Mouse (Mus musculus): Measurements from ENCODE around the gene Tmem132b. TPM values are rescaled to one million over a fixed set of nuclear protein-coding genes. Genes with fewer than 3 reads are reported as not detected.
A peak's percentile ranks its signal among the peaks of the same experiment; 100 is the strongest.
"Not testable (repeated sequence)": the region's sequence is repeated elsewhere in the genome, so short reads cannot be mapped to it uniquely, and the experiment has no call there.

The Tmem132b gene
- polyA plus RNA-seq (2015; fragmentation: Nextera tagmentation; extraction: Ambion mirVana) = 0.01 TPM in 1 of 2 replicates, not detected in the other

DNA sequence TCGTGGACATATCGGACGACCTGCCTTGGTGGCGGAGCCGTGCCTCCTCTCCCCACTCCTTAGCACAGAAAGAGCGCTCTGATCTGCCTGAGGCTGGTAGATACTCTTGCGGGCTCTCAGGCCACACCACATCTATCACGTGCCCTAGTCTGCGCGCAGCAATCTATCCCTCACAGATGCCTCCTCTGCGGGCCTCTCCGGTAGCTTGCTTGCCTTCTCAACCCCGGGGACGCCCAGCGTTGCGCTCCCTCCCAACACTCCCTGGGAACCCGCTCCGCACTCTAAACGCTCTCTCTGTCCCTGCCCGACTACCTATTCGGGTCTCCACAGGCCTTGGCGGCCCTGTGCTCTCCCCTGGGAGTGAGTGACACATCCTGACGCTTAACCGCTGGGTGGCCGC, at the start of gene Tmem132b:
Gene Tmem132b, plus strand, starts transcription at position 141 of the 400 bp plus-strand sequence.
- peaks cover 19% of the 10 kb centered on the region for H3K4me1 ChIP-seq (replicated peaks)
- peaks cover 84% of the 10 kb centered on the region for H3K27me3 ChIP-seq
- H3K4me3 ChIP-seq = peak within 1 kb of the TSS; percentile 53
- no peaks in the 10 kb centered on the region for H3K9me3 ChIP-seq (replicated peaks)
- H3K36me3 ChIP-seq = no peaks in the 10 kb centered on the region
- no peak within 1 kb of the TSS for H3K27ac ChIP-seq
- peak within 1 kb of the TSS; percentile 92 for H3K4me2 ChIP-seq
- WGBS = 2% methylated on average over 25 of the region's 25 CpGs
- H3K9ac ChIP-seq = 0 out of 2 replicates have a peak within 1 kb of the TSS, but pooled peaks have one; percentile 14
- peak; percentile 25; the same call in 1 of the 2 replicates for ATAC-seq (replicated peaks; ENCODE audit: insufficient number of reproducible peaks, insufficient read depth, low FRiP score, low read depth)

GRCm38 (mm10) chr5:125482474-125482873, 49.1 kb upstream of the Tmem132b start:
- WGBS = 92% methylated on average over 7 of the region's 7 CpGs
- Histone ChIP-seq H3K27ac (no peak overlapping the region), H3K27me3 (no peaks in the 10 kb centered on the region), H3K4me1 (replicated peaks) (no peaks in the 10 kb centered on the region), H3K9me3 (replicated peaks) (no peaks in the 10 kb centered on the region), H3K4me2 (no peak overlapping the region), H3K9ac (no peak overlapping the region), H3K4me3 (no peak overlapping the region), H3K36me3 (peaks cover 7% of the 10 kb centered on the region; the same call in 1 of the 2 replicates)
- ATAC-seq (replicated peaks; ENCODE audit: insufficient number of reproducible peaks, insufficient read depth, low FRiP score, low read depth) = no peak

DNA sequence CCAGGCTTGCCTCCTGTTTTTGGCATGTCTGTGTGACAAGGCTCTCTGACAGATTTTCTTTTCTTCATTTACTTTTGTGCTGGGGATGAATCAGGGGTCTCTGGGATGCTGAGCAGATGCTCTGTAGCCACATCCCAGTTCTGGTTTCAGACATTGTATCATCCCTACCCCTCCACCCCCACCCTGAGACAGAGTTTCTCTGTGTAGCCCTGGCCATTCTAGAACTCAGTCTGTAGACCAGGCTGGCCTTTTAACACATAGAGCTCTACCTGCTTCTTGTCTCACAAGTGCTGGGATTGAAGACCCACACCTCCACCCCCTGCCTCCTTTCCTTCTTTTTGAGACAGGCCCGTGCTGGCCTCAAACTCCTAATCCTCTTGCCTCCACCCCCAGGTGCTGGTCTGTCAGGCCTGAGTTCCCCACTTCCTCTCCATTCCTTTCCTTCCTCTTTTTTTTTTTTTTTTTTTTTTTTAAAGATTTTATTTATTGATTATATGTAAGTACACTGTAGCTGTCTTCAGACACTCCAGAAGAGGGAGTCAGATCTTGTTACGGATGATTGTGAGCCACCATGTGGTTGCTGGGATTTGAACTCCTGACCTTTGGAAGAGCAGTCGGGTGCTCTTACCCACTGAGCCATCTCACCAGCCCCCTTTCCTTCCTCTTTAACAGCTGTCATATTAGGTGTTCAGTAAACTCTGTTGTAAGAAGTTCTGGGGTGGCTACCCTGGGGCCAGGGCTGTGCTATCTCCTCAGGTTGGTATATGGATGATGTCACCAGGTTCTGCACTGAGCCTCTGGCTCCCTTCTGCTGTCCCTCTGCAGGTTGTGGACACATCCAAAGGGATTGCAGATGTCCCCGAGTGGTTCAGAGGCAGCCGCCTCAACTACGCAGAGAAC, 47.6 kb upstream of the Tmem132b start:
- Histone ChIP-seq H3K4me1 (replicated peaks) (peaks cover 7% of the 10 kb centered on the region; the same call in 1 of the 2 replicates), H3K9ac (no peak overlapping the region), H3K9me3 (replicated peaks) (no peaks in the 10 kb centered on the region), H3K27me3 (no peaks in the 10 kb centered on the region), H3K4me2 (no peak overlapping the region), H3K36me3 (peaks cover 7% of the 10 kb centered on the region; the same call in 1 of the 2 replicates), H3K4me3 (no peak overlapping the region), H3K27ac (no peak overlapping the region)
- no peak for ATAC-seq (replicated peaks; ENCODE audit: insufficient number of reproducible peaks, insufficient read depth, low FRiP score, low read depth)
- 81% methylated on average over 6 of the region's 6 CpGs for WGBS

GRCm38 (mm10) chr5:125485031-125485778, 46.4 kb upstream of the Tmem132b start:
- H3K4me3 ChIP-seq = no peak overlapping the region
- H3K9me3 ChIP-seq (replicated peaks) = no peaks in the 10 kb centered on the region
- no peak overlapping the region for H3K27ac ChIP-seq
- no peak overlapping the region for H3K9ac ChIP-seq
- peaks cover 7% of the 10 kb centered on the region; the same call in 1 of the 2 replicates for H3K4me1 ChIP-seq (replicated peaks)
- no peak overlapping the region for H3K4me2 ChIP-seq
- 82% methylated on average over 4 of the region's 4 CpGs for WGBS
- no peaks in the 10 kb centered on the region for H3K27me3 ChIP-seq
- peaks cover 10% of the 10 kb centered on the region; the same call in 1 of the 2 replicates for H3K36me3 ChIP-seq
- ATAC-seq (replicated peaks; ENCODE audit: insufficient number of reproducible peaks, insufficient read depth, low FRiP score, low read depth) = no peak

GRCm38 (mm10) chr5:125486088-125486487, 45.5 kb upstream of the Tmem132b start:
- no peak overlapping the region for H3K9ac ChIP-seq
- H3K4me1 ChIP-seq (replicated peaks) = peaks cover 7% of the 10 kb centered on the region; the same call in 1 of the 2 replicates
- ATAC-seq (replicated peaks; ENCODE audit: insufficient number of reproducible peaks, insufficient read depth, low FRiP score, low read depth) = no peak
- H3K4me2 ChIP-seq = no peak overlapping the region
- H3K36me3 ChIP-seq = peaks cover 10% of the 10 kb centered on the region; the same call in 1 of the 2 replicates
- H3K4me3 ChIP-seq = no peak overlapping the region
- H3K27me3 ChIP-seq = no peaks in the 10 kb centered on the region
- H3K9me3 ChIP-seq (replicated peaks) = no peaks in the 10 kb centered on the region
- 67% methylated on average over 1 of the region's 1 CpGs for WGBS
- H3K27ac ChIP-seq = no peak overlapping the region

- no peaks in the 10 kb centered on the region for H3K9me3 ChIP-seq (replicated peaks)
- peaks cover 7% of the 10 kb centered on the region; the same call in 1 of the 2 replicates for H3K4me1 ChIP-seq (replicated peaks)
- no peak overlapping the region for H3K9ac ChIP-seq
- 63% methylated on average over 10 of the region's 11 CpGs for WGBS
- ATAC-seq (replicated peaks; ENCODE audit: insufficient number of reproducible peaks, insufficient read depth, low FRiP score, low read depth) = no peak
- no peak overlapping the region for H3K4me3 ChIP-seq
- H3K4me2 ChIP-seq = no peak overlapping the region
- H3K27me3 ChIP-seq = no peaks in the 10 kb centered on the region
- peaks cover 10% of the 10 kb centered on the region; the same call in 1 of the 2 replicates for H3K36me3 ChIP-seq
- no peak overlapping the region for H3K27ac ChIP-seq
Observed at GRCm38 (mm10) chr5:125487375-125488115, 44.0 kb upstream of the Tmem132b start.

DNA sequence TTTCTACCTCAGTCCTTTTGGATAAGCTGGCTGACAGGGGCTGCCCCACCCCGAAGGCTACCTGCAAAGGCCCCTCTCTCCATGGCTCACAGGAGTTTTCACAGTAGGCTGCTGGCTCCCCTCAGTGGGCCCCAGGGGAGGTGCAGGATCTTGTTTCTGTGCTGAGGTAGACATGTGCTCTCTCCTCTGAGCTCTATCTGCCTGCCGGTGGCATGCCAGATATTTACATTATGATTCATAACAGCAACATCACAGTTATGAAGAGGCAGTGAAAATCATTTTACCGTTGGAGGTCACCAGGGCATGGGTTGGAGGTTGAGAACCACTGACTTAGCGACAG, 43.5 kb upstream of the Tmem132b start:
- H3K27me3 ChIP-seq = no peaks in the 10 kb centered on the region
- no peak; the same call in 1 of the 2 replicates for ATAC-seq (replicated peaks; ENCODE audit: insufficient number of reproducible peaks, insufficient read depth, low FRiP score, low read depth)
- WGBS = 38% methylated on average over 4 of the region's 4 CpGs
- H3K36me3 ChIP-seq = peaks cover 5% of the 10 kb centered on the region; the same call in 1 of the 2 replicates
- H3K4me2 ChIP-seq = no peak overlapping the region
- no peaks in the 10 kb centered on the region for H3K9me3 ChIP-seq (replicated peaks)
- no peak overlapping the region for H3K27ac ChIP-seq
- no peak overlapping the region for H3K9ac ChIP-seq
- H3K4me1 ChIP-seq (replicated peaks) = peaks cover 7% of the 10 kb centered on the region; the same call in 1 of the 2 replicates
- H3K4me3 ChIP-seq = no peak overlapping the region

DNA sequence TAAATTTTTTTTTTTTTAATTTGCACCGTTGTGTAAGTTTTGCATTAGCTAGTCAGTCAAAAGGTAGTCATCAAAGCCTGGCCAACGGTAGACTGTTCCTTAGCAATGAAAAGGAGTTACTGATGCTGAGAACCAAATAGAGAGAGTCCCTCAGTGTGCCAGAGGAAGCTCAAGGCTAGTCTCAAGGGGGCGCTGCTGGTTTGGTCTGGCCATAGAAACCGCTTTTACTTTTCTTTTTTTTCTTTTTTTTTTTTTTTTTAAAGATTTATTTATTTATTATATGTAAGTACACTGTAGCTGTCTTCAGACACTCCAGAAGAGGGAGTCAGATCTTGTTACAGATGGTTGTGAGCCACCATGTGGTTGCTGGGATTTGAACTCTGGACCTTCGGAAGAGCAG, 42.6 kb upstream of the Tmem132b start:
- H3K4me3 ChIP-seq; H3K9ac ChIP-seq; H3K27me3 ChIP-seq; H3K36me3 ChIP-seq; H3K27ac ChIP-seq; H3K4me1 ChIP-seq (replicated peaks); ATAC-seq (replicated peaks; ENCODE audit: insufficient number of reproducible peaks, insufficient read depth, low FRiP score, low read depth); H3K4me2 ChIP-seq; H3K9me3 ChIP-seq (replicated peaks): not testable (repeated sequence)
- WGBS = 90% methylated on average over 5 of the region's 5 CpGs

GRCm38 (mm10) chr5:125491107-125491506, 40.5 kb upstream of the Tmem132b start:
- Histone ChIP-seq H3K4me3 (no peak overlapping the region), H3K36me3 (peaks cover 3% of the 10 kb centered on the region; the same call in 1 of the 2 replicates), H3K9ac (no peak overlapping the region), H3K9me3 (replicated peaks) (no peaks in the 10 kb centered on the region), H3K4me1 (replicated peaks) (peaks cover 7% of the 10 kb centered on the region; the same call in 1 of the 2 replicates), H3K4me2 (no peak overlapping the region), H3K27me3 (no peaks in the 10 kb centered on the region), H3K27ac (no peak overlapping the region)
- ATAC-seq (replicated peaks; ENCODE audit: insufficient number of reproducible peaks, insufficient read depth, low FRiP score, low read depth) = no peak
- WGBS = 88% methylated on average over 10 of the region's 10 CpGs

GRCm38 (mm10) chr5:125492379-125493092, 39.0 kb upstream of the Tmem132b start:
- H3K27me3 ChIP-seq = no peaks in the 10 kb centered on the region
- H3K4me2 ChIP-seq = no peak overlapping the region
- H3K4me1 ChIP-seq (replicated peaks) = peaks cover 7% of the 10 kb centered on the region; the same call in 1 of the 2 replicates
- WGBS = 71% methylated on average over 17 of the region's 17 CpGs
- no peak overlapping the region for H3K4me3 ChIP-seq
- H3K9me3 ChIP-seq (replicated peaks) = no peaks in the 10 kb centered on the region
- H3K36me3 ChIP-seq = peaks cover 3% of the 10 kb centered on the region; the same call in 1 of the 2 replicates
- H3K27ac ChIP-seq = no peak overlapping the region
- no peak for ATAC-seq (replicated peaks; ENCODE audit: insufficient number of reproducible peaks, insufficient read depth, low FRiP score, low read depth)
- H3K9ac ChIP-seq = no peak overlapping the region
